Mouse (Mus musculus) gastrocnemius, adult 18-20 months (tissue): Measurements from ENCODE around the gene Nkpd1. TPM values are rescaled to one million over a fixed set of nuclear protein-coding genes. Genes with fewer than 3 reads are reported as not detected.
A peak's percentile ranks its signal among the peaks of the same experiment; 100 is the strongest.
"Not testable (repeated sequence)": the region's sequence is repeated elsewhere in the genome, so short reads cannot be mapped to it uniquely, and the experiment has no call there.

Experiments used
- DNase-seq: peaks from one replicate; pipeline ENCODE4 v3.0.0; 2021; ENCODE audit warnings: low spot score
- total RNA-seq, 2 experiments: library from RNA; stranded (reverse); gene quantifications; 2 replicates each; pipeline ENCODE4 v1.2.3; 2021

Nkpd1 gene
- total RNA-seq, 2 experiments from 2014 or later = not detected

- DNase-seq = no peak
These were observed 11.3 kb upstream of the Nkpd1 start for GRCm38 (mm10) chr7:19506326-19506725.

DNA sequence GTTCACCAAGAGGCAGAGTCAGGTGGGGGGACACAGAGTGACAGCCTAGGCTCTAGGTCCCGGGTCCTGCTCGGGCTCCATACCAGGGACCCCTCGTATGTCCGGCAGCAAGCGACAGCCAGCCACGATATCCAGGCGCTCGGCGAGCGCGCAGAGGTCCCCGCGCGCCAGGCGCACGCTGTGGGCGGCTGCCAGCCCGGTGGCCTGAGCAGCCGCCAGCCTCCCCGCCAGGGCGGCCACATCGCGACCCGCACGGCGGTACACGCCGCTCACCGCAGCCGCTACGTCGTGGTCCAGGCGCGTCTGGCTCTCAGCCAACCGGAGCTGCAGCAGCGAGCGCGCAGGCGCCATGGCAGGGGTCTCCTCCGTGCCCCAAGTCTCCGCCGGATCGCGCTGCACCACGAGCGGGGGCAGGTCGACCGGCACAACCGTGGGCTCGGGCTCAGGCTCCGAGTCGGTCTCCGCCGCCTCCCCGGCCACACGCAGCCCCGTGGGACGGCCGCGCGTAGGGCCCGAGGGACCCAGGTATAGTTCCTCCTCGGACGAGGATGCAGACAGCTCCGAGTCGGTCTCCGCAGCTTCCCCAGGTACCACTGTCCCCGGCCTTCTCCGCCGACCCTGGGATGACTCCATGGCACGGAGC lies 10.5 kb upstream of the Nkpd1 start:
- no peak for DNase-seq

DNA sequence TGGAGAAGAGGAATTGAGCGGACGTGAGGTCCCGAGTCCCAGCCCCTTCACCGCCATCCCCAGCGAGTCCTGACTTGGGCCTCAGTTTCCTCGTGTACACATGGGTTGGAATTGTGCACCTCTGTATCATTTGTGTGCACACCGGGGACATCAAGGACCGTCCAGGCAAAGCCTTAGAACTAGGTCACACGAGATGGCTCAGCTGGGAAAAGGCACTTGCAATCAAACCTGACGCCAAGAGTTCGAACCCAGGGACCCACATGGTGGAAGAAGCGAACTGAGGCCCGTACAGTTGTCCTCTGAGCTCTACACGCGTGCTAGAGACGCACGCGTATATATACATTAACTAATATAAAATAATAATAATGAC lies 10.0 kb upstream of the Nkpd1 start:
- DNase-seq = no peak

DNA sequence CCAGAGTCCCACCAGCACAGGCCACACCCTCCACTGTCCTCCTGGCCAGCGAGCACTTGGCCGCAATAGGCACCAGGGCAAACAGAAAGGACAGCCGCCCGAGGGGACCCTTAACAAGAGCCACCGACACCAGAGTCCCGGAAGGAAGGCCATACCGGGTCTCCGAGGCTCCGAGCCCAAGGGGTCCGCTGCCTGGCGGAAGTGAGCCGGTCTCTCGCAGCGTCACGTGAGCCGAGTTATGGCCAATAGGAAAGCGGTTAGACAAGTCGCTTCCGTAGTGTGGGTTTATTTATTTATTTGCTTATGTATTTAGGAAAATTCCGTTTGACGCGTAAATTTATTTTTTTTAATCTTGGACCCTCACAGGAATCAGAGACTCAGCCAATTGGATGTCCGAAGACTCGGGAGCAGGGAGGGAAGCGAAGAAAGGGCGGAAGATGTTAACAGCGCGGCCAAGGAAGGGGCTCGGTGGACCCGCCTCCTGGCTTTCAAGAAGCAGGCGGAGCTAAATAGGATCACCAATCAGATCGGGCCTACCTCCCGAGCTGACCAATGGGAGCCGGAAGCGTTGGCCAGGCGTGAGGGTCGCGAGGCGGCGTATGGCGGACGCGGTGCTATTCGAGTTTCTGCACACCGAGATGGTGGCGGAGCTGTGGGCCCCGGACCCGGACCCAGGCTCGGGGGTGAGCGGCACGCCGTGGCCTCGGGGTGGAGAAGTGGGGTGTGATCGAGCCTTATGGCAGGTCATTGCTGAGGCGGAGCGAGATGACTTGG lies 9.3 kb upstream of the Nkpd1 start, which contains the start of the genes Bloc1s3 and Trappc6a:
Gene Bloc1s3, minus strand, starts transcription at position 218 of the 774 bp plus-strand sequence.
Gene Trappc6a, plus strand, starts transcription at position 246 of the 774 bp plus-strand sequence.
- peak; percentile 93 for DNase-seq

GRCm38 (mm10) chr7:19508924-19509568 lies 8.6 kb upstream of the Nkpd1 start:
- DNase-seq = no peak

- no peak for DNase-seq
These were observed 7.9 kb upstream of the Nkpd1 start for GRCm38 (mm10) chr7:19509786-19510185.

- not testable (repeated sequence) for DNase-seq
These were observed 5.7 kb upstream of the Nkpd1 start for GRCm38 (mm10) chr7:19511934-19512333.

- no peak for DNase-seq
These were observed 5.3 kb upstream of the Nkpd1 start for GRCm38 (mm10) chr7:19512353-19512752.

GRCm38 (mm10) chr7:19520032-19520431 lies 2.4 kb downstream of the Nkpd1 start:
- DNase-seq = no peak

- no peak for DNase-seq
These were observed 5.5 kb downstream of the Nkpd1 start for GRCm38 (mm10) chr7:19523017-19523756.

GRCm38 (mm10) chr7:19523757-19524419 lies 6.2 kb downstream of the Nkpd1 start:
- DNase-seq = peak; percentile 39

DNA sequence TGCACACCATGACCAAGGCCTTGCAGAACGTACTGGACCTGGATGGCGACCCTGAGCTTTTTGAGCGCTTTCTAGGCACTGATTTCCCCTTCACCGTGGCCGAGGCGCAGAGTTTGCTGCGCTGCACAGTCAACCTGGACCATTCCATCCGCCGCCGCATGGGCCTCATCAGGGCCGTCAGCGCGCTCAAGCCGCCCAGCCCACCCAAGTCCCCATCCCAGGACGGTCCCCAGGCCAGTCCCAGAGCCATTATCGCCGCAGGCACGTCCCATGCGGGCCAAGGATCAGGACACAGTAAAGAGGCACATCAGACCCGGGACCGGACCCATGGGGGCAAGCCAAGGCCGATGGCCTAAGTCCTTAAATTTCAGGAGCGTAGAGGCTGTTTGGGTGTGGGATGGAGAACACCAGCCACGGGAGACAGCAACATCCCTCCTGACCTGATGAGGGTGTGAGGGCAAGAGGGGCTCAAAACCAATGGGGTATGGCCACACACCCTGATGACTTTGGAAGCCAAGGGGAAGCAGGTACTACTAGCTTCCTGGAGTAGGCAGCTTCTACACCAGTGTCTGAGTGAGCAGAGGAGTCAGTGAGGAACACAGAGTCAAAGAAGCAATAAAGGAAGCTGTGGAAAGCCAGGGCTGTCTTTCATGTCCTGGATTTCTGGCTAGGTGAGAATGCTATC lies 6.9 kb downstream of the Nkpd1 start:
- DNase-seq = no peak

DNA sequence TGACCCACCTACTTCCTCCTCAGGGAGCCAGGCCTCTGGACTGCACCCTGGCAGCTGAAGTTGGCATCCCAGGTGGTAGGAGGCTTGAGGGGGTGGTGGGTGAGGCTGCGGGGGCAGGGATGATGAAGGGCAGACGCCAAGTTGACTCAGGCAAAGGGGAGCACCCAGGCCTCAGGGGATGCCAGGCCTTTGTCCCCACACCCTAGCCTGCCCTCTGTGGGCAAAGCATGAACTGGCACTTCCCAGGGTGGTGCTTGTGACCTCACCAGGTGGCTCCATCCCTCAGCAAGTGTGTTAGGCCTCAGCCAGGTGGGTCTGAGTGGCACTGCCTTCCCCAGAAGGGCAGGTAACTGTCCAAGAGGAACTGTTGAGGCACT lies 7.5 kb downstream of the Nkpd1 start:
- no peak for DNase-seq

DNA sequence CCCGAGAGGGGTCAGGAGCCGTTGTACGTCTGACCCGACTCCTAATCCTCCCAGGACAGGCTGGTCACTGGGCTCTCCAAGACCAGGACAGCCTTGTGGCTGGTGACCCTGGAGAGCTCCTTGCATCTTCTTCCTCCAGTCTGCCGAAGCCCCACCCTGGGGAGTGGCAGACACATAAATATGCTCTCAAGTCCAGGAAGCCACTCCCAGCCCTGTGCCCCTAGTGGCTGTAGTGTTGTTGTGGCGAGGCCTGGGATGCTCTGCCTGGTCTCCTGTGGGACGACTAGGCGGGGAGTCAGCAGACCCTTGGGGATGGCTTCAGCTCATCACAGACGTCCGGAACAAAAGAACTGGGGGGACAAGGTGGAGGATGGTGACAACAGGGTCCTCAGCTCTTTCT lies 13.4 kb downstream of the Nkpd1 start:
- DNase-seq = no peak

- DNase-seq = no peak
These were observed 14.6 kb downstream of the Nkpd1 start for GRCm38 (mm10) chr7:19532240-19532639.

DNA sequence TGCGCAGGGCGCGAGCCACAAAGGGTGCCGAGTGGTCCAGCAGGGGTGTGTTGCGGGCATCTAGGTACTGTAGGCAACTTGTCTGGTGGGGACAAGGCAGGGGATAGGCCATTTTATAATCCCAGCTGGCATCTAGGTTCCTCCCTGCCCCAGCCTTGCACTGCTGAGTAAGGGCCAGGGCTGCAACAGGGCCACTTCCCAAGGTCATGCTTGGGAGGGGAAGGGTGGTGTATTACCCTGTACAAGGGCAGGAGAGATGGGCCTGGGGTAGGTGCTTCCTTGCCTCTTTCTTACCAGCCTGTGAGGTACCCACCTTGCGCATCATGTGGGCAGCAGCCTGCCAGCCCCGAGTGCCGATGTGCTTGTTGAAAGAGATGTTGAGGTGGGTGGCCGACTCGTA lies 17.0 kb downstream of the Nkpd1 start:
- no peak for DNase-seq

DNA sequence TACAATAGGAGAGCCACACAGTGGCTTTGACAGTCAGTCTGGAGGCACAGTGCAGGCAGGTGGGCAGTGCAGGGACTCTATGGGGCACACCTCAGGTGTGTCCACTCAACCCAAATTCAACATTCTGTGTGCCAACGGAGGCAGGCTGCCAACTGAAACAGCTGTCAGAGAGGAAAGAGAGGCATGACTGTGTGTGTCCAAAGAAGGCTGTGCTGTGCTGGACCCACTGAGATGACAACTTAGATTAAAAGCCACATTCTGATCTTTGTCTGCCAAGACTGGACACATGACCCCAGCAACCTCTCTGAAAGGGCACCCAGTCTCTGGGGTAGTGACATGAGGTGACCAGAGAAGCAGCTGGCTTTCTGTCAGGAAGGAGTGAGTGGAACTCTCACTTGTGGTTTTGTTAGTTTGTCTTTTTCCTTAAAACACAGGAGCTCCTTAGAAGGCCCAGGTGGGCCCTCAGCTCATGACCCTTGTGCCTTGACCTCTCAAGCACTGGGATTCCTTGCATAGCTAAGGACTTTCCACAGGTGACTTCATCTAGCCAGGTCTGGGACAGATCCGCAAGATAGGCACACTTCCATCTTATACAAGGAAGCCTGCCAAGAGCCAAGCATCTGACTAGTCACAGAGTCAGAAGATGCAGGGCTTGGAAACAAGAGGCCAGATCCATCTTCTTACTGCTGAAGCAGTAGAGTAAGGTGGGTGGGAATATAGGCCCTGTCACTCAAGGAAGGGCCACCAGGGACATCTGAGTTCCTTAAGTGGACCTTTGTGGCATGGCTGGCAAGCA lies 23.3 kb downstream of the Nkpd1 start:
- peak; percentile 44 for DNase-seq

DNA sequence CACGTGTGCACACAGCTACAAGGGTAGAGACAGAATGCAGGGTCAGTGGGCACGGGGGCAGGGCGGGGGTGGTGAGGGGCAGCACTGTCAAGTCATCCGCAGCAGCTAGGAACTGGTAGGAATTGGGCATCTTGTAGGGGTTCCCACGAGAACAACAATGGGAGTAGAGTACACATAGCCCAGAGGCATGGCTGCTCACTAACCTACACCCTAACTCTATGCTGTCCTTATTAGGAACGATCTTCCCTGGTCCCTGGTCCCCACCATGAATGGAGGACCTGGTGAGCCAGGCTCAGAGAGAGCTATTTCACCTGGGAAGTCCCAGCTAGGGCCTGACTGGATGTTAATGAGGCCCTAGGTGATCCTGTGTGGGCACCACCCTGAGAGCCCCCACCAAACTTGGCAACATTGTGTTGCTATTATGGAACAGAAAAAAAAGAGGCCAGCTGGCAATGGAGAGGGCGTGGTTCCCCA lies 24.1 kb downstream of the Nkpd1 start:
- no peak for DNase-seq

- no peak for DNase-seq
These were observed 24.6 kb downstream of the Nkpd1 start for GRCm38 (mm10) chr7:19542155-19542691.
